Mouse (Mus musculus): ENCODE results near the gene BC025920. TPM values are rescaled to one million over a fixed set of nuclear protein-coding genes. Genes with fewer than 3 reads are reported as not detected.

Gene BC025920
- polyA plus RNA-seq, 1 experiment from 2014 or later = 1.6 TPM

DNA sequence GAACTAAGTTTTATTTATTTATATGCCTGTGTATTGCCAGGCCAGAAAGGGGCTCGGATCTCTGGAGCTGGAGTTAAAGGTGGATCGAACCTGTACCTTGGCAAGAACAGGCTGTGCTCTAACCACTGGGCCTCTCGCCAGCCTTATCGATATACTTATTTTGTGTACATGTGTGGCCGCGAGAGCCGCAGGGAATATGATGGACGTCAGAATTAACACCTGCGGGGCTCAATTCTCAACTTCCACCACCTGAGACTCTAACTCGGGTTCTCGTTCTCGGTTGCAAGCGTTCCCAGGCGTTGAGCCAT, 450 bp upstream of the BC025920 start:
- Histone ChIP-seq H3K4me1 (peaks cover 33% of the 10 kb centered on the region), H3K27ac (peak overlapping the region; percentile 90), H3K9me3 (no peaks in the 10 kb centered on the region), H3K4me3 (peak overlapping the region; percentile 54), H3K27me3 (no peaks in the 10 kb centered on the region), H3K9ac (peak overlapping the region; percentile 28; the same call in 1 of the 2 replicates), H3K4me2 (replicated peaks) (peak overlapping the region; percentile 85), H3K36me3 (no peaks in the 10 kb centered on the region)
- 5% methylated on average over 14 of the region's 14 CpGs for WGBS
- no peak for ATAC-seq (ENCODE audit: insufficient number of reproducible peaks, insufficient read depth, low FRiP score, low TSS enrichment)

DNA sequence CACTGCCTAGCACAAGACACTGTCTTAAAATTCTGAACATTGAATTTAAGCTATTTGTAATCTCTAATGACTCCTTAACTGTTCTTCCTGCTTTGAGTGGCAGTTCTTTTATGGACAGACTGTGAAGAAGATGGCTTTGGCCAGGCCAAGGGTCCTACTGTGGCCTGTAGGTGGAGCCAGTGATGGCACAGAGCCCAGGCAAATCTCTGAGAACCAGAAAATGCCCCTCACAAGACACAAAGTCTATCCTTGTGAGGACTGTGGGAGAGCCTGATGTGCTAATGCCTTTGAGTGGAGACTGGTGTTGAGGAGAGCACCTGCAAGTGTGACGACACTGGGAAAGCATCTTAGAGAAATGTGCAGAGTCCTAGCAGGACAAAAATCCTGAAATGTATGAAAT, 2.2 kb downstream of the BC025920 start:
- Histone ChIP-seq H3K36me3 (no peaks in the 10 kb centered on the region), H3K4me2 (replicated peaks) (no peak overlapping the region), H3K4me3 (no peak overlapping the region), H3K9ac (no peak overlapping the region), H3K27me3 (no peaks in the 10 kb centered on the region), H3K27ac (no peak overlapping the region), H3K4me1 (peaks cover 15% of the 10 kb centered on the region), H3K9me3 (no peaks in the 10 kb centered on the region; the same call in 1 of the 2 replicates)
- ATAC-seq (ENCODE audit: insufficient number of reproducible peaks, insufficient read depth, low FRiP score, low TSS enrichment) = no peak
- 86% methylated on average over 1 of the region's 1 CpGs for WGBS

DNA sequence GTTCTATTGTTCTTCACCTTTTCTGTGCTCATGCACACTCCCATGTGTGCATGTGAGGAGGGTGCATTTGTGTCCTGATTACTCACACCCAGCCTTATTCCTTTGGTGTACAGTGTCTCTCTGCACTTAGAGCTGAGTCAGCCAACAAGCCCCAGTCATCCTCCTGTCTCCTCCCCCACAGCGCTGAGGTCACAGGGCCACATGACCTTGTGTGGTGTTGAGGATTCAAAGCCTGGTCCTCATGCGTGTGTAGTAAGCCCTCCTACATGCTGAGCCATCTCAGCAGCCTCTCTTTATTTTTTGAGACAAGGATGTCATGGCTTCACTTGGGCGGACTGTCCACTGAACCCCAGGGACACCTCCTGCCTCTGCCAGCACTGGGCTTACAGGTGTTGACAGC, 6.7 kb downstream of the BC025920 start:
- no peaks in the 10 kb centered on the region for H3K27me3 ChIP-seq
- no peak overlapping the region for H3K9ac ChIP-seq
- no peaks in the 10 kb centered on the region; the same call in 1 of the 2 replicates for H3K9me3 ChIP-seq
- ATAC-seq (ENCODE audit: insufficient number of reproducible peaks, insufficient read depth, low FRiP score, low TSS enrichment) = no peak
- no peak overlapping the region for H3K4me3 ChIP-seq
- no peak overlapping the region for H3K4me2 ChIP-seq (replicated peaks)
- peaks cover 4% of the 10 kb centered on the region; the same call in 1 of the 2 replicates for H3K4me1 ChIP-seq
- WGBS = 62% methylated on average over 3 of the region's 3 CpGs
- no peaks in the 10 kb centered on the region for H3K36me3 ChIP-seq
- H3K27ac ChIP-seq = no peak overlapping the region

DNA sequence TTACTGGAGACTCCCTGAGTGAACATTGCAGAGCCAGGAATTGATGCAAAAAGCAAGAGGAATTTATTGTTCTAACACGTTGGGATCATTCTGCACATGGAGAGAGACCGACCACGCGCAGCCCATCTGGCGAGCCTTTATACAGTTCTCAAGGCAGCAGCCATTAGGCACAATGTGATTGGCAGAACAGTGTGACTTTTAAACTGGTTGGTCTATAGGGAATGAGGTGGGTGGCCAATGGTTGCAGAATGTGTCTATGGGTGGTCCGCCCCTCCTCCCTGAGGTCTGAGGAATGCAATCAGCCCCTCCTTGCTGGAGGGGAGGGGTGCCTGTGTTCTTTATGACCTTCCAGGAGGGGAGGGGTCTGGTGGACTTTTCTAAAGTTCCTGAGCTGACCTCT, 9.4 kb downstream of the BC025920 start:
- ATAC-seq (ENCODE audit: insufficient number of reproducible peaks, insufficient read depth, low FRiP score, low TSS enrichment) = no peak
- WGBS = 53% methylated on average over 6 of the region's 6 CpGs

DNA sequence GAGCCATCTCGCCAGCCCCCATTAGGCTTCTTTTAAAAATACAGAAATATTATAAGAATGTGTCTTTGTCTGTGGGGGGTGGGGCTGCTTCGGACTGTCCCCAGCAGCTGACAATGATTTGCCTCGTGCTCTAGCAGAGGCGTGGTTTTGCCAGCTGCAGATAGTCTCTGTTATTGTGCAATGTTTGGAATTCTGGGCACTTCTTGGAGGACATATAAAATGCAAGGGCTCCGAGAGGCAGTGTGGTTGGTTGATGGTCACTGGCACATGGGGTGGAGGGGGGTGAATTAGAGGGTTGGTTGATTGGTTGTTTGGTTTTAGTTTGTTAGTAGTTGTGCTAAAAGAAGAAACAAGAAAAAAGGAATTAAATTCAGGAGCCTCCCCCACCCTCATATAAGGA, 13.9 kb downstream of the BC025920 start:
- 75% methylated on average over 5 of the region's 5 CpGs for WGBS

More for the DNA sequence above, 9.4 kb downstream of the BC025920 start:
- Histone ChIP-seq H3K4me3 (no peak overlapping the region), H3K36me3 (no peaks in the 10 kb centered on the region), H3K9ac (no peak overlapping the region), H3K4me2 (replicated peaks) (no peak overlapping the region), H3K9me3 (no peaks in the 10 kb centered on the region; the same call in 1 of the 2 replicates), H3K27me3 (no peaks in the 10 kb centered on the region), H3K4me1 (peaks cover 4% of the 10 kb centered on the region; the same call in 1 of the 2 replicates), H3K27ac (no peak overlapping the region)

DNA sequence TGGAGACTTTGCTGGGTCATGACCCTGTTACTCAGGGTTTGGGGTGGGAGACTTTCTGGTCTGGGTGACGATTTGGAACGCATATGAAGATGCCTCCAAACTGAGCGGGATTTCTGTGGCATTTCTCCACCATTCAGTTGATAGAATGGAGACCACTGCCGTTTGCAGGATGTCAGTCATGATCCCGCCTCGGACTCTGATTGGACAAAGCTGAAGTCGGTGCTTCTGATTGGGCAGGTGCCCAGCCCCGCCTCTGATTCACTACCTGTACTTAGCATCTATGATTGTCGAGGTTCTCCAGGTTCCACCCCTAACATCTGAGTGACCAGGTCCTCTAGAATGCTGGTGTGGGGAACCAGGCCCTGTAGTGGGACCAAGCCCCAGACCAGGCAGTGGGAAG, 14.7 kb downstream of the BC025920 start:
- Histone ChIP-seq H3K4me3 (no peak overlapping the region), H3K27me3 (no peaks in the 10 kb centered on the region), H3K9ac (no peak overlapping the region), H3K4me1 (peaks cover under 1% of the 10 kb centered on the region; the same call in 1 of the 2 replicates), H3K36me3 (peaks cover 41% of the 10 kb centered on the region), H3K4me2 (replicated peaks) (no peak overlapping the region), H3K9me3 (no peaks in the 10 kb centered on the region), H3K27ac (no peak overlapping the region)
- 53% methylated on average over 9 of the region's 9 CpGs for WGBS
- no peak for ATAC-seq (ENCODE audit: insufficient number of reproducible peaks, insufficient read depth, low FRiP score, low TSS enrichment)

More for the DNA sequence above, 13.9 kb downstream of the BC025920 start:
- Histone ChIP-seq H3K27ac (no peak overlapping the region), H3K27me3 (no peaks in the 10 kb centered on the region), H3K4me2 (replicated peaks) (no peak overlapping the region), H3K9ac (no peak overlapping the region), H3K4me1 (peaks cover 4% of the 10 kb centered on the region; the same call in 1 of the 2 replicates), H3K36me3 (peaks cover 34% of the 10 kb centered on the region), H3K4me3 (no peak overlapping the region), H3K9me3 (no peaks in the 10 kb centered on the region)
- no peak for ATAC-seq (ENCODE audit: insufficient number of reproducible peaks, insufficient read depth, low FRiP score, low TSS enrichment)

DNA sequence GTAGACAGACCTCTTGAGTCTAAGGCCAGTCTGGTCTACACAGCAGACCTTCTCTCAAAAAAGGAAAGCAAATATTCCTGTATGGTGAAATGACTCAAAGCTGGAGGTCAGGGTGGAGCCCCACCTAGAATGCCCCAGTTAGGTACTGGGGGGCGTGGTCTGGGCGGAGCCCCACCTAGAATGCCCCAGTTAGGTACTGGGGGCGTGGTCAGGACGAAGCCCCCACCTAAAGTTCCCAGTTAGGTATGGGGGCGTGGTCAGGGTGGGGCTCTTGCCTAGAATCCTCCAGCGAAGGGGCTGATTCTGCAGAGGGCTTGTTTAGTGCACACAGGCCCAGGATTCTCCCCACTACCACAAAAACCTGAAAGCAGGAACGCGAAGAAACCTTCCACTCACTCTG, 17.4 kb downstream of the BC025920 start:
- no peak for ATAC-seq (ENCODE audit: insufficient number of reproducible peaks, insufficient read depth, low FRiP score, low TSS enrichment)
- H3K9ac ChIP-seq = no peak overlapping the region
- H3K27ac ChIP-seq = no peak overlapping the region
- 61% methylated on average over 8 of the region's 8 CpGs for WGBS
- no peaks in the 10 kb centered on the region for H3K9me3 ChIP-seq
- H3K4me3 ChIP-seq = no peak overlapping the region
- peaks cover 44% of the 10 kb centered on the region for H3K36me3 ChIP-seq
- peaks cover 16% of the 10 kb centered on the region for H3K4me1 ChIP-seq
- no peak overlapping the region for H3K4me2 ChIP-seq (replicated peaks)
- H3K27me3 ChIP-seq = no peaks in the 10 kb centered on the region

DNA sequence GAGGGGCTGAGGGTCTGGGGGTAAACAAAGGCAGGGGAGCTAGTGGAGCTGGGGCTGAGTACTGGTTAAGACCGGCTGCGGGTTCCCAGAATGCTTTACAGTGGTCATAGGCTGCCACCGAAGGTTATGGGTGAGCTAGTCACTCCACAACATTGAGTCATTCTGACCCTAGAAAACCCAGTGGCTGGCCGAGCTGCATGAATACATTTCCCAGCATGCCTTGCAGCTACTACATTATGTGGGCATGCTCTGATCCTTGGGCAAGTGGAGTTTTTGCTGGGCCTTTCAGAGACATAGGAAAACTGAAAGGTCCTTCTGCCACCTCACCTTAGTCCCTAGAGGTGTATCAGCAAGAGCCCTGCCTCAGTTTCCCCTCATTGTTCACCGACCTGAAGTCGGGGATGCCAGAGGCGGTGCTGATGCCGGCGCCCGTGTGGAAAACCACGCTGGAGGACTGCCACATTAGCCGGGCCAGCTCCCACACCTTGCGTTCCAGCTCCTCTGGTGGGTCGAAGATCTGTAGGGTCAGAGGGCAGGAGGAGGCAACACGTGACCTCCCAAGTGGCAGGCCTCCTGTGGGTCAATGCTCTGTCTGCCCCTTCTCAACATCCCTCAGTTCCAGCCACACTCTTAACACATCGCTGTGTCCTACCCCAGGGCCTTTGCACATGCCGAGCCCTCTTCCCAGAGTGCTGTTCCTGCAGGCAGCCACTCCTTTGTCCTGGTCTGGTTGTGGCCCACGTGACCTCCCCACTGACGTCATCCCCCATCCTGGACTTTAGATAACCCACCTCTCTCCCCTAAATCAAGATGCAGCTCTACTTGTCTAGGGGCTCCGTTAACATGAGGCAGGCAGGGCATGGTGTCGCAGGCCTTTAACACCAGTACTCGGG, 20.3 kb downstream of the BC025920 start:
- peak overlapping the region; percentile 61 for H3K4me2 ChIP-seq (replicated peaks)
- 0 out of 2 replicates have a peak, but pooled peaks have one; percentile 1 for ATAC-seq (ENCODE audit: insufficient number of reproducible peaks, insufficient read depth, low FRiP score, low TSS enrichment)
- WGBS = 91% methylated on average over 22 of the region's 22 CpGs
- peak overlapping the region; percentile 93; the same call in 1 of the 2 replicates for H3K27ac ChIP-seq
- H3K27me3 ChIP-seq = no peaks in the 10 kb centered on the region
- peak overlapping the region; percentile 71 for H3K4me3 ChIP-seq
- H3K4me1 ChIP-seq = peaks cover 17% of the 10 kb centered on the region
- peak overlapping the region; percentile 72 for H3K9ac ChIP-seq
- H3K36me3 ChIP-seq = peaks cover 42% of the 10 kb centered on the region
- H3K9me3 ChIP-seq = no peaks in the 10 kb centered on the region

DNA sequence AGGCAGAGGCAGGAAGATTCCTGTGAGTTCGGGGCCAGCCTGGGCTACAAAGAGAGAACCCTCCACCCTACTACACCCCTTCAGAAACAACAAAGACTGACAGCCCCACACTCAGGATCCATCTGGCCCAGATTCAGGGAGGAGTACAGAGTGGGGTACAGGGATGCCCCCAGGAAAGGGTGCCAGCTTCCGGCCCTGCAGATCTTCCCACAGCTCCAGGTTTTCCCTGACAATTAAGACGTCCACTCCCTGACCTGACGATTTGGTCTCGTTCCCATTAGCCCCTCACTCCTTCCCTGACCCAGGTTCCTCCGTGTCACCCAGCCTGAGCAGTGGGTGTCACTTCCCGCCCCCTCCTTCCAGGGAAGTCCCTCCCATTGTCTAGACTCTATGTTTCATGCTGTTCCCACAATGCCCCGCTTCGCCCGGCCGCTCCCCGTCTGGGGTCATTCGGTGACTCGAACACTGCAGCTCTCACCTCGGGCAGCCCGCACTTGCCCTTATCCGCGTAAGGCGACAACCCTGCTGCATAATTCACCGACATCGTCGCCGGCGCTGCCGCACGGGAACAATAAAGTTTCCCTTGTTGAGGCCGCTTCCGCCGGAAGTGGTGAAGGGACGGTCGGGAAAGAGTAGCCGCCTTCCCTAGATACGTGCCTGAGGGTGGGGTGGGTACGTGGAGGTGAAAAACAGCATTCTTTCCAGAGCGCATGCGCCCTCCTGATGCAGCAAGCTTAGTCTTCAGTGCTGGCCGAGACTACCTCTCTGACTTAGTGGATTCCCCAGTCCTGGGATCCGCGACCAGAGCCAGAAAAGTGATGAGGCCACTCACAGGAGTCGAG, 21.1 kb downstream of the BC025920 start, which contains the start of gene Sirt6:
Gene Sirt6, minus strand, starts transcription at position 804 of the 842 bp plus-strand sequence.
- peak within 1 kb of the TSS; percentile 72 for H3K9ac ChIP-seq
- ATAC-seq (ENCODE audit: insufficient number of reproducible peaks, insufficient read depth, low FRiP score, low TSS enrichment) = peak; percentile 83
- peaks cover 35% of the 10 kb centered on the region for H3K36me3 ChIP-seq
- H3K4me2 ChIP-seq (replicated peaks) = peak within 1 kb of the TSS; percentile 61
- H3K4me3 ChIP-seq = peak within 1 kb of the TSS; percentile 71
- peak within 1 kb of the TSS; percentile 93 for H3K27ac ChIP-seq
- peaks cover 17% of the 10 kb centered on the region for H3K4me1 ChIP-seq
- H3K9me3 ChIP-seq = no peaks in the 10 kb centered on the region
- no peaks in the 10 kb centered on the region for H3K27me3 ChIP-seq
- 6% methylated on average over 40 of the region's 40 CpGs for WGBS

DNA sequence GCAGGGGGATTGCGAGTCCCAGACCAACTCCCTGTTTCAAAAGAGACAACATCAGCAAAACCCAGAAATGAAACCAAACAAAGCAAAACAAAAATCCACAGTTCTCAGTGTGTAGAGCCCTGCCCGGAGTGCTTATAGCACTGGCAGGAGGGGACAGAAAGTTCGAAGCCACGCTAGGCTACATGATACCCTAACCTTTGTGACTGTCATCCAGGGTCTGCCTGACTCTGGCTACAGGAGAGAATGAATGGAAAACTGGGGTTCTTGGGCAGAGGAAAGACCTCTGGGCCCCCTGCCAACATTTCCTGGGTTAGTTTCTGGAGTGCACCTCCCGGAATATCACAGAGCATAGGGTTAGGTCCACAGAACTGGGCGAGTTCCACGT, 21.8 kb downstream of the BC025920 start:
- Histone ChIP-seq H3K9ac (peak overlapping the region; percentile 72), H3K27me3 (no peaks in the 10 kb centered on the region), H3K9me3 (no peaks in the 10 kb centered on the region), H3K27ac (peak overlapping the region; percentile 93), H3K4me3 (peak overlapping the region; percentile 71), H3K4me1 (peaks cover 17% of the 10 kb centered on the region), H3K4me2 (replicated peaks) (peak overlapping the region; percentile 61), H3K36me3 (peaks cover 29% of the 10 kb centered on the region)
- 60% methylated on average over 7 of the region's 7 CpGs for WGBS
- ATAC-seq (ENCODE audit: insufficient number of reproducible peaks, insufficient read depth, low FRiP score, low TSS enrichment) = no peak

DNA sequence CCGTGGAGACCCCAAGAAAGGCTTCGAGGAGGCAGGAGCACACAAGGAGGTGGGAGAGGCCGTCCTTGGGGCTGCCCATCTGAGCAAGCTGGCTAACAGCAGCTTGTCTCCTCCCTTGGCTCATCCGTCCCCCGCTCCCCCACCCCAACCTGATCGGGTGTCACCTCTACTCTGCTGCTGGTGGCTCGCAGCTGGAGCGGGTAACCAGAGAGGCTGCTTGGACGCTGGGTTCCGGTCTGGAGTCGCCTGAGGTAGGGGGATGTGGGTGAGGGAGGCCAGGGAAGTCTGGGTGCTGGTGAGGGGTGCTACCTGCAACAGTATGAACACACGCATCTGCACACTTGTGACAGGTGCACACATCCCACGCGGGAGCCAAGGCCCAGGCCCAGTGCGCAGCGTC, 22.3 kb downstream of the BC025920 start, which contains the start of gene Ankrd24:
Gene Ankrd24, plus strand, starts transcription at position 151 of the 400 bp plus-strand sequence.
- peak within 1 kb of the TSS; percentile 71 for H3K4me3 ChIP-seq
- peak within 1 kb of the TSS; percentile 93 for H3K27ac ChIP-seq
- H3K9me3 ChIP-seq = no peaks in the 10 kb centered on the region
- H3K4me1 ChIP-seq = peaks cover 17% of the 10 kb centered on the region
- H3K9ac ChIP-seq = peak within 1 kb of the TSS; percentile 72
- 72% methylated on average over 16 of the region's 16 CpGs for WGBS
- H3K4me2 ChIP-seq (replicated peaks) = peak within 1 kb of the TSS; percentile 61
- ATAC-seq (ENCODE audit: insufficient number of reproducible peaks, insufficient read depth, low FRiP score, low TSS enrichment) = no peak
- H3K27me3 ChIP-seq = no peaks in the 10 kb centered on the region
- peaks cover 26% of the 10 kb centered on the region for H3K36me3 ChIP-seq

All from embryonic facial prominence, embryonic 12.5 days (tissue).